Mouse (Mus musculus): ENCODE results near the gene Sec22c.

Sec22c gene

GRCm38 (mm10) chr9:121642401-121643181, 62.7 kb downstream of the Sec22c start, which contains the start of gene Vipr1:
Gene Vipr1 (plus strand): TSS chr9:121642716.
- DNase-seq: peak; percentile 74 to 80

DNA sequence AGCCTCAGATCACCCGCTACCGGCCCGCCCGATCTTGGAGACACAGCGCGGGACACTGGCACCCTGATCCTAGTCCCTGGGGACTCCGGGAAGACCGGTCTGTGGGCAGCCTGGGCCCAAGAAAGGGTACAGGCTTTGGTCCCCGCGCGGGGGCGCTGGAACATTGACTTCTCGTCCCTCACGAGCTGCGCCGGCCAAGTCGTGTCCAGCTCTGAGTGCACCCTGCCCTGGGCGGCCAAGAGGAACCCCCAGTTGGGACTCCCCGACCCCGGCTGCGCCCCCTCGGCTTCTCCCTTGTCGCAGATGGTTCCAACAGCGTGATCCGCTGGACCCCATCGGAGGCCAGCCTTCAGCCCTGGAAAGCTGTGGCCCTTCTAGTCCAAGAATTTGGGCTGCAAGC, 63.3 kb downstream of the Sec22c start, which contains the start of gene Lyzl4:
TSS of gene Lyzl4 (minus strand) at position 96 of the 400 bp plus-strand sequence.
- DNase-seq: peak; percentile 63 to 67

DNA sequence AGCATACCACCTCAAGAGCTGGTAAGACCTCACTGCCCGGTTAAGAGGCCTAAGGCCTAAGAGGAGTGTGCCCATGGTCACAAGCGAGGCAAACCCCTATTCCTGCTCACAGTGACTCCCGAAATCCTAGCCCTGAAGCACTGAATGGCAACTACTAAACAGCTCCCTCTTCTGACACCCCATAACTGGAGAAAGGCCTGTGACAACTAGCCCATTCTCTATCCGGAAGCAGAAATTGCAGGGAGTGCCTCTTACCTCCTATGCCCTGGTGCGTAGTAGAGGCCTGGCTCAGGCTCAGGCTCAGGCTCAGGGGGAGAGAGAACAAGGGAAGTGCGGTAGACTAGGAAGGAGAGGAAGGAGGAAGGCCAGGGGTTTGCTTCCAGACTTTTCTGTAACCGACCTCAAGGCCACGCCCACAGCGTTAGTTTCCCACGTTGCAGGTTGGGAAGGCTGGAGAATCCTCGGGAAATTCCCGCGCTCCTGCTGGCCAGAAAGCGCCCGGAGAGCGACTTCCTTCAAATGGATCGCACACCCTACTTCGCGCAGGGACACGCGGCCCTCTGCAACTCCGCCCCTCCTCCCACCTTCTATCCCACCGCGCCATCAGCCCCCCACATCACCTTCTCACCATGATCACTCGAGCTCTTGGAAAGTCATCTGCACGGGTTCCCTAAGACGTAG, 63.9 kb downstream of the Sec22c start:
- no peak for DNase-seq

- no peak for DNase-seq
Observed at GRCm38 (mm10) chr9:121639790-121640189, 65.5 kb downstream of the Sec22c start.

DNA sequence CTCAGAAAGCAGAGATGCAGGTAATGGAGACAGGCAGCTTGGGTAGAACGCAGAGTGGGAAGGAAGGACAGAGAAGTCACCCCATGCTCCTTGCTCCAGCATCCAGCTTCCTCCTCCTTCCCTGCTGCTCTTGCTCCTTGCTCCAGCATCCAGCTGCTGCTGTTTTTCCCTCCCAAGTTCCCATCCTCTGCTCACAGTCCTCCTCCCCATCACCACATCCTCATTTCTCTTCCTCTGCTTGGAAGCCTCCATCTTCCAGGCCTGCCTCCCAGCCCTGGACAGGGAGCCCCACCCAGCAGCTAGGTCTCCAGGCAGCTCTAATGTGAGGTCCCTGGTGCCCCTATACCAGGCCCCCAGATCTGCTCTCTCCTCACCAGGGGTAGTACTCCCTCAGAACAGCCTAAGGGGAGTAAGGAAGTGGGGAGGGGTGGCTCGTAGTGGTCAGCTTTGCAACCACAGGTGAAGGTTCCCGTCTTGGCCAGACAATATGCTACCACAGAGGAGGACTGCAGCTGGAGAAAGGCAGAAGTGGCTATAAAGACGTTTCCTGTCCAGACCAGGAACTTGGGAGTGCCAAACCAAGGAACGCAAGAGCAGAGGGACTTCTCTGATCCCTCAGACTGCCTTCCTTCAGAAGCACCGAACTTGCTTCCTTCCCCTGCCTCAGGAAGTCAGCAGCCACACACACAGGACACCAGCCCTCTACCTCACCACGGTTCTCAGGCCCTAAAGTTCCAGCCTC, 69.3 kb downstream of the Sec22c start:
- DNase-seq: no peak

DNA sequence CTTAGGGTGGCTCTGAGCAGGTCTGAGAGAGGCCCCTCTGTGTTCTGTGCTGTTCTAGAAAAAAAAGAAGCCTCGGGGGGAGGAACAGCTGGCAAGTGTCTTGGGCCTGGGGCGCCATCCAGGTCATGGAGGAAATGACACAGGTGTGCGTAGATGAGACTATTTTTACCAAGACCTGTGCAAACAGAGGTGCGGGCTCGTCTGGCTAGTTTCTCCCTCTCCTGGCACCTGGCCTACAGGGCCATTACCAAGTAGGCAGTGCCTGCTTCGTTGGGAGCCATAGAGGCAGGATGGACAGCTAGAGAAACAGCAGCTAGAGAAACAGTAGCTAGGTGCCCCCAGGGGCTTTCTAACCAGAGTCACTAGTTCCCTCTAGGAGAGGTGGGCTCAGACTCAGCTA, 72.0 kb downstream of the Sec22c start:
- no peak for DNase-seq

- no peak for DNase-seq
Observed at GRCm38 (mm10) chr9:121632891-121633290, 72.4 kb downstream of the Sec22c start.

DNA sequence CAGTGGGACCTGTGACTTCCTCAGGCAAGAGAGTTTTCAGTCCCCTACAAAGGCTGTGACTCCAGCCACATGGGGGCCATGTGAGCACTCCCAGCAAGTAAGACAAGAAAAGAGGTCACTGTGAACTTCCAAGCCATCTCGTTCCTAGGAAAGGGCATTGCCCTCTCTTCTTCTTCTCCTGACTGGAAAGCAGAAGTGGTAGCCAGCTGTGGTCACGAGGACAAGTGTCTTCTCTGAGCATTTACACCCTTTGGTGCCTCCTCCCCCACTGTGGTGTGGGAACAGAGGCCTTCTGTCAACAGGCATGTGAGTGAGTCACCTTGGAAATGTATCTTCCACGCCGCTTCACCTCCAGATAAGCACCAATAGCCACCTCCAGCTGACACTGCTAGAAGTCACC, 73.3 kb downstream of the Sec22c start:
- DNase-seq: no peak

DNA sequence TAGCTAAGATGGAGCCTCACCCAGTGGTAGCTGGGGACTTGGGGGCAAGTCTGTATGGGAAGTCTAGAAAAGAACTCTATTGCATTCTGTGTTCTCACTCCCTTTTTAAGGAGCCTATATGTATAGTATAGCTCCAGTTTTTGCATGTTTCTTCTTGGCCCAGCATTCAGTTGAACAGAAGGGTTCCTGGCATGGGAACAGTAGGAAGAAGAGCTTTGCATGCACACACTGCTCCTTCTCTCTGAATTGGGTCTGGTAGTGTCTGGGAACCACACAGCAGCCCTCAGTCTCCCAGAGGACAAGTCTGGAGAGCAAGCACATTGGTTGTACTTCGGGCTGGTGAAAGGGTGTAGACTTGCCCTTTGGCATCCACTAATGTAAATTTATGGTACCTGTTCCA, 74.7 kb downstream of the Sec22c start:
- DNase-seq: no peak

All from B cell, adult 2 months (primary cell).